Mouse (Mus musculus): ENCODE results near the gene Gcdh. TPM values are rescaled to one million over a fixed set of nuclear protein-coding genes. Genes with fewer than 3 reads are reported as not detected.

Gene Gcdh
- 49.6 and 51.8 TPM in 2 replicates for polyA plus RNA-seq (2016; fragmentation: Nextera tagmentation; extraction: Ambion mirVana)

GRCm38 (mm10) chr8:84893709-84894134, at the start of gene Gcdh:
Gcdh (minus strand) TSS chr8:84893921.
- 0% methylated on average over 11 of the region's 11 CpGs for WGBS
- Histone ChIP-seq H3K27ac (replicated peaks) (peak within 1 kb of the TSS; percentile 71), H3K27me3 (replicated peaks; ENCODE audit: low read depth, poor library complexity, severe bottlenecking) (no peaks in the 10 kb centered on the region), H3K9me3 (no peaks in the 10 kb centered on the region), H3K36me3 (replicated peaks) (peaks cover 32% of the 10 kb centered on the region), H3K4me3 (peak within 1 kb of the TSS; percentile 68), H3K4me1 (peaks cover 20% of the 10 kb centered on the region)
- peak; percentile 92 for DNase-seq (ENCODE audit: low spot score)

DNA sequence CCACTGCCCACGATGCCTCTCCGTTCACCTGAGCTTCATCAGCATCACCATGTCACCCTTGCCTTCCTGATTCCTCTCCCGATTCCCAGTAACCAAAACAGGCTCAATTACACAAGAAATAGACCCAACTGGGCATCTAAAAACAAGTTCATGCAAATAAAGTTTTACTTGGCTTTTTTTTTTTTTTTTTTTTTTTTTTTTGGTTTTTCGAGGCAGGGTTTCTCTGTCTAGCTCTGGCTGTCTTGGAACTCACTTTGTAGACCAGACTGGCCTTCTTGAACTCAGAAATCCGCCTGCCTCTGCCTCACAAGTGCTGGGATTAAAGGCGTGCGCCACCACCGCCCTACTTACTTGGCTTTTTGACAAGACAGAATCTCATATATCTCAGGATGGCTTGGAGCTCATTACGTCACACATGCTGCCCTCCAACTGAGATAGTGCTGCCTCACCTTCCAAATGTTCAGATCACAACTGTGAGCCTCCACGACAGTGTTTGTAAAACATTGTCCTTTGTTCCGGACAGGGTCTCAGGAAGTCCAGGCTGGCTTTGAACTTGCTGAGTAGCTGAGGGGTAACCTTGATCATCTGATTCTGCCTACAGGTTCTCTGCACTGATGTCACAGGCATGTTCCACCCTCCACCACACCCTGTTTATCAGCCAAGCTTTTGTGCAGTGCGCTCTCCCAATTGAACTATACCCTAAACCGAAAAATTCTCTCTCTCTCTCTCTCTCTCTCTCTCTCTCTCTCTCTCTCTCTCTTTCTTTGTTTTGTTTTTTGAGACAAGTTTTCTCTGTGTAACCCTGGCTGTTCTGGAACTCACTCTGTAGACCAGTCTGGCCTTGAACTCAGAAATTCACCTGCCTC, 44.1 kb upstream of the Gcdh start:
- Histone ChIP-seq H3K36me3 (replicated peaks) (no peaks in the 10 kb centered on the region), H3K27me3 (replicated peaks; ENCODE audit: low read depth, poor library complexity, severe bottlenecking) (peaks cover 82% of the 10 kb centered on the region), H3K9me3 (no peaks in the 10 kb centered on the region), H3K4me1 (peaks cover 31% of the 10 kb centered on the region), H3K27ac (replicated peaks) (no peak overlapping the region), H3K4me3 (peak overlapping the region; percentile 62)
- WGBS = 65% methylated on average over 13 of the region's 13 CpGs
- DNase-seq (ENCODE audit: low spot score) = no peak

DNA sequence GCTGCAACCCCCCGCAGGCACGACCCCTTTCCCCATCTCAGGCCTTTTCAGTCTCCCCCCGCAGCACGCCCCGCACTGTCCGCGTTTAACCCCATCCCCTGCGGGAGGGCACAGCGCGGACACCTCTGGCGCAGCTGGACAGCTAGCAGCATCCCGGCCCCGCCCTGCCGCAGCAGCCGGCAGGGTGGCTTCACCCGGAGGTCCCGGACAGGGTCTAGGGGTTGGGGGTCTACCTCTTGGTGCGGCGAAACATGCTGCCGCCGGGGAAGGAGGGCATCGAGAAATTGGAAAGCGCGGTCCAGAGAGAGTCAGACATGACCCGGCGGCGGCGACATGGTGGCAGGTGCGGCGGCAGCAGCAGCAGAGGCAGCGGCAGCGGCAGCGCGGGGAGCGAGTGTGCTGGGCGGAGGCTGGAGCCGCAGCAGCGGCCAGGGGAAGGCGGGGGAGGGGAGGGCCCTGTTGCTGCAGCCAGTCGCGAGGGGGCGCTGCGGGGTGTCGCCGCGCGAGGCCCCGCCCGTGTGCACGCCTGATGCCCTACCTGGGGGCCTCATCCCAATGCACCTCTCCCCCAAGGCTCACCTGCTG, 43.3 kb upstream of the Gcdh start, which contains the start of gene Mast1:
Mast1 (minus strand) TSS at position 398 of the 585 bp plus-strand sequence.
- H3K9me3 ChIP-seq = no peaks in the 10 kb centered on the region
- DNase-seq (ENCODE audit: low spot score) = peak; percentile 83
- under 1% methylated on average over 50 of the region's 50 CpGs for WGBS
- no peaks in the 10 kb centered on the region for H3K36me3 ChIP-seq (replicated peaks)
- peaks cover 84% of the 10 kb centered on the region for H3K27me3 ChIP-seq (replicated peaks; ENCODE audit: low read depth, poor library complexity, severe bottlenecking)
- peaks cover 31% of the 10 kb centered on the region for H3K4me1 ChIP-seq
- peak within 1 kb of the TSS; percentile 62 for H3K4me3 ChIP-seq
- H3K27ac ChIP-seq (replicated peaks) = peak within 1 kb of the TSS; percentile 48

- Histone ChIP-seq H3K27me3 (replicated peaks; ENCODE audit: low read depth, poor library complexity, severe bottlenecking) (peaks cover 85% of the 10 kb centered on the region), H3K4me1 (peaks cover 31% of the 10 kb centered on the region), H3K36me3 (replicated peaks) (no peaks in the 10 kb centered on the region), H3K4me3 (peak overlapping the region; percentile 62), H3K9me3 (no peaks in the 10 kb centered on the region), H3K27ac (replicated peaks) (peak overlapping the region; percentile 48)
- no peak for DNase-seq (ENCODE audit: low spot score)
- 24% methylated on average over 23 of the region's 23 CpGs for WGBS
These were observed 42.6 kb upstream of the Gcdh start for GRCm38 (mm10) chr8:84936041-84936961.

DNA sequence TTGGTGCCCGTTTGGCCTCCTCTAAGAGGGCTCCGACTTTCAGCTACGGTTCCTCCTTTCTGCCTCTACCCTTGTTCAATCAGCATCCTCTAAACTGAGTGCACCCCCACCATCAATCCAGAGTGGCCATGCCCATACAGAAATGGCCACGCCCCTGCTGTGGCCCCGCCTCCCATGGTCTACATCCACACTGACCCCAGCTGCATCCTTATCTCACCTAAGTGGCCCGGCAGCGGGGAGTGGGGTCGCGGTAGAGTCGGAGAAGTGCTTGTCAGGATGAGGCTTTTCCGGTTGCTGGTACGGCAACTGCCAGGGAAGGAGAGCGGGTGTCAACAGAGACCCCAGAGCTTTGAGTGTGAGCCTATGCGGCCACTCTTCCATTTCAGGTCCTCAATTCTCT, 41.8 kb upstream of the Gcdh start:
- Histone ChIP-seq H3K4me1 (peaks cover 31% of the 10 kb centered on the region), H3K36me3 (replicated peaks) (no peaks in the 10 kb centered on the region), H3K27me3 (replicated peaks; ENCODE audit: low read depth, poor library complexity, severe bottlenecking) (peaks cover 87% of the 10 kb centered on the region), H3K9me3 (no peaks in the 10 kb centered on the region), H3K27ac (replicated peaks) (no peak overlapping the region), H3K4me3 (peak overlapping the region; percentile 31; the same call in 1 of the 2 replicates)
- 5% methylated on average over 14 of the region's 14 CpGs for WGBS
- peak; percentile 30 for DNase-seq (ENCODE audit: low spot score)

DNA sequence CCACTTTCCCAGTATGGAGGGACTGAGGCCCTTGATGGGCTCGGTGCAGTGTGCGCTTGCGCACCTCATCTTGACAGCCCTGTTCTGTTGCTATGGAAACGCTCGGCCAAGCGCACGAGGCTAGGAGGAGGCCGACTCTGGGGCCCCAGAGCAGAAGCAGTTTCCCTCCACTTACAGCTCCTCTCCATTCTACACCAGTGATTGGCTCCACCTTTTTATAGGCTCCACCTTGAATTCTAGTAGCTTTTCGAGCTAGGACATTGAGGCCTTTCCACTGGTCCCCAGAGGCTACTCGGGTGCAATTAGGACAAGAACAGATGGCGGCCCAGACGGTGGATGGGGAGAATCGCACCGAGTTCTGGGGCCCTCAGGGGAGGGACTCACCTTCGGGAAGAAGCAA, 41.1 kb upstream of the Gcdh start:
- H3K9me3 ChIP-seq = no peaks in the 10 kb centered on the region
- H3K4me1 ChIP-seq = peaks cover 31% of the 10 kb centered on the region
- H3K27ac ChIP-seq (replicated peaks) = no peak overlapping the region
- H3K4me3 ChIP-seq = peak overlapping the region; percentile 31
- H3K27me3 ChIP-seq (replicated peaks; ENCODE audit: low read depth, poor library complexity, severe bottlenecking) = peaks cover 90% of the 10 kb centered on the region
- no peaks in the 10 kb centered on the region for H3K36me3 ChIP-seq (replicated peaks)
- 1% methylated on average over 15 of the region's 15 CpGs for WGBS
- DNase-seq (ENCODE audit: low spot score) = peak; percentile 81

- Histone ChIP-seq H3K9me3 (no peaks in the 10 kb centered on the region), H3K27ac (replicated peaks) (no peak overlapping the region), H3K27me3 (replicated peaks; ENCODE audit: low read depth, poor library complexity, severe bottlenecking) (peaks cover 95% of the 10 kb centered on the region), H3K36me3 (replicated peaks) (no peaks in the 10 kb centered on the region), H3K4me1 (peaks cover 35% of the 10 kb centered on the region), H3K4me3 (no peak overlapping the region)
- 84% methylated on average over 16 of the region's 16 CpGs for WGBS
- no peak for DNase-seq (ENCODE audit: low spot score)
These were observed 40.2 kb upstream of the Gcdh start for GRCm38 (mm10) chr8:84933767-84934559.

- WGBS = 92% methylated on average over 13 of the region's 13 CpGs
- DNase-seq (ENCODE audit: low spot score) = no peak
- Histone ChIP-seq H3K27ac (replicated peaks) (no peak overlapping the region), H3K4me3 (no peak overlapping the region), H3K9me3 (no peaks in the 10 kb centered on the region), H3K36me3 (replicated peaks) (no peaks in the 10 kb centered on the region), H3K4me1 (peaks cover 29% of the 10 kb centered on the region), H3K27me3 (replicated peaks; ENCODE audit: low read depth, poor library complexity, severe bottlenecking) (peaks cover 82% of the 10 kb centered on the region)
These were observed 36.9 kb upstream of the Gcdh start for GRCm38 (mm10) chr8:84930582-84930981.

GRCm38 (mm10) chr8:84928456-84929306, 35.0 kb upstream of the Gcdh start:
- Histone ChIP-seq H3K36me3 (replicated peaks) (no peaks in the 10 kb centered on the region), H3K27ac (replicated peaks) (no peak overlapping the region), H3K27me3 (replicated peaks; ENCODE audit: low read depth, poor library complexity, severe bottlenecking) (peaks cover 75% of the 10 kb centered on the region), H3K4me3 (peak overlapping the region; percentile 57), H3K4me1 (peaks cover 13% of the 10 kb centered on the region), H3K9me3 (no peaks in the 10 kb centered on the region)
- DNase-seq (ENCODE audit: low spot score) = peak; percentile 85
- WGBS = 3% methylated on average over 52 of the region's 52 CpGs

GRCm38 (mm10) chr8:84927513-84927912, 33.8 kb upstream of the Gcdh start:
- peaks cover 71% of the 10 kb centered on the region for H3K27me3 ChIP-seq (replicated peaks; ENCODE audit: low read depth, poor library complexity, severe bottlenecking)
- WGBS = 83% methylated on average over 1 of the region's 1 CpGs
- no peak overlapping the region for H3K27ac ChIP-seq (replicated peaks)
- no peak for DNase-seq (ENCODE audit: low spot score)
- H3K4me1 ChIP-seq = peaks cover 13% of the 10 kb centered on the region
- no peak overlapping the region for H3K4me3 ChIP-seq
- no peaks in the 10 kb centered on the region for H3K9me3 ChIP-seq
- no peaks in the 10 kb centered on the region for H3K36me3 ChIP-seq (replicated peaks)

DNA sequence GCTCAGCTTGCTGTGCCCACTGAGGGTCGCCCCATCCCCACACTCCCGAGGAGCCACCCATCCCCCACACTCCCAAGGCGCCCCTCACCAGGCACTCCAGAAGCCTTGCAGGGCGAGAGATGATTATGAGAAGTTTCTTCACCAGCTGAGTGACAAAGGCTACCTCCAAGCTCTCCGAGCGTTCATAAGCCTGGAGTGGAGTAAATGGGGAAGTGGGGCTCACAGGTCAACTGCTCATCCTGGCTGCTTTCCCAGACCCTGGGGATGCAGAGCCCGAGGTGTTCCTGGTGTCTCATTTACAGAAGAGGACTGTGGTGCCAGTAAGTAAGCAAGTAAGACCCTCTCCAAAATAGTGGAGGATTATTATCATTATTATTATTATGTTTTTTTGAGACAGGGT, 31.8 kb upstream of the Gcdh start:
- Histone ChIP-seq H3K4me3 (no peak overlapping the region), H3K4me1 (peaks cover 13% of the 10 kb centered on the region), H3K9me3 (no peaks in the 10 kb centered on the region), H3K27me3 (replicated peaks; ENCODE audit: low read depth, poor library complexity, severe bottlenecking) (peaks cover 51% of the 10 kb centered on the region), H3K27ac (replicated peaks) (no peak overlapping the region), H3K36me3 (replicated peaks) (no peaks in the 10 kb centered on the region)
- 76% methylated on average over 7 of the region's 7 CpGs for WGBS
- no peak for DNase-seq (ENCODE audit: low spot score)

Data from embryonic facial prominence, embryonic 10.5 days (tissue).